Mouse (Mus musculus) R1 (cell line): ENCODE results near the gene Ranbp10.
A peak's percentile ranks its signal among the peaks of the same experiment; 100 is the strongest.

Experiments used
- DNase-seq: peaks from one replicate; pipeline ENCODE4 v3.0.0-alpha.2; 2018; ENCODE audit warnings: low read depth, low spot score

The Ranbp10 gene

GRCm38 (mm10) chr8:105789626-105790025 is 37.5 kb downstream of the Ranbp10 start:
- DNase-seq = no peak

DNA sequence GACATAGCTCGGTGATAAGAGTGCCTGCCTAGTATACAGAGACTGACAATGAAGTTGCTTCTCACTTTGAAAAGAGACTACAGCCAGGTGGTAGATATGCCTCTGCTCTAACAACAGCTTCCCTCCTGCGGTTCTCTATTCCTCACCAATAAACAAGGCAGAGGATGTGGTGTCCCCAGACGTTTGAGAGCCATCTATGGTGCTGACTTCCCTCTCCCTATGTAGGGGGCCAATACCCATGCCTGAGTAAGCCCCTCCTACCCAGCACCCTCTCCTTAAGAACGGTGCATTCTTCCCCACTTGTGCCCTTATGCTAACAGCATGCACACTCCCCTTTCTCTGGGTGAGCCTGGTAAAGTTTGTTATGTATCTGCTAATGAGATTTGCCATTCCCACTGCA is 38.2 kb downstream of the Ranbp10 start:
- no peak for DNase-seq

GRCm38 (mm10) chr8:105788241-105788640 is 38.9 kb downstream of the Ranbp10 start:
- DNase-seq = peak; percentile 75

DNA sequence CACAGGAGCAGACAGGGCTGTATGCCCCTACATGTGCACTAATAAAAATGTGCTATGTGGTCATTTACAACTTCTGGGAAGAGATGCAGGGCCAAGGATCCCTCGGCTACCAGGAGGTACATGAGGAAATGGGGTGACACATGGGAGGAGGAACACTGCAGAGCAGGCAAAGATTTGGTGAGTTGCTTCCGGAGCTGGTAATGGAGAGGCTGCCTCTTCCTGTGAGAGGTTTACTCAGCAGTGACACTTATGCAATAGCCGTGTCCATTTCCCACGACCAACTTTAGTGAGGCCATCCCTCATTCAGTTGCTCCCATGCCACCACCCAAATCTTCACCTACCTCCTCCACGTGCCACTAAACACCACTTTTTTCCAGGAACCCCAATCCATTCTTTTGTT is 46.9 kb downstream of the Ranbp10 start:
- DNase-seq = no peak

GRCm38 (mm10) chr8:105777833-105778232 is 49.3 kb downstream of the Ranbp10 start:
- DNase-seq = no peak

GRCm38 (mm10) chr8:105774498-105774897 is 52.7 kb downstream of the Ranbp10 start:
- no peak for DNase-seq

GRCm38 (mm10) chr8:105773441-105773861 is 53.7 kb downstream of the Ranbp10 start:
- DNase-seq = no peak

- DNase-seq = no peak
Measured at GRCm38 (mm10) chr8:105771398-105772175, 55.6 kb downstream of the Ranbp10 start.

- DNase-seq = peak; percentile 67
Measured at GRCm38 (mm10) chr8:105770609-105771008, 56.5 kb downstream of the Ranbp10 start.

- DNase-seq = no peak
Measured at GRCm38 (mm10) chr8:105768485-105769257, 58.5 kb downstream of the Ranbp10 start.

DNA sequence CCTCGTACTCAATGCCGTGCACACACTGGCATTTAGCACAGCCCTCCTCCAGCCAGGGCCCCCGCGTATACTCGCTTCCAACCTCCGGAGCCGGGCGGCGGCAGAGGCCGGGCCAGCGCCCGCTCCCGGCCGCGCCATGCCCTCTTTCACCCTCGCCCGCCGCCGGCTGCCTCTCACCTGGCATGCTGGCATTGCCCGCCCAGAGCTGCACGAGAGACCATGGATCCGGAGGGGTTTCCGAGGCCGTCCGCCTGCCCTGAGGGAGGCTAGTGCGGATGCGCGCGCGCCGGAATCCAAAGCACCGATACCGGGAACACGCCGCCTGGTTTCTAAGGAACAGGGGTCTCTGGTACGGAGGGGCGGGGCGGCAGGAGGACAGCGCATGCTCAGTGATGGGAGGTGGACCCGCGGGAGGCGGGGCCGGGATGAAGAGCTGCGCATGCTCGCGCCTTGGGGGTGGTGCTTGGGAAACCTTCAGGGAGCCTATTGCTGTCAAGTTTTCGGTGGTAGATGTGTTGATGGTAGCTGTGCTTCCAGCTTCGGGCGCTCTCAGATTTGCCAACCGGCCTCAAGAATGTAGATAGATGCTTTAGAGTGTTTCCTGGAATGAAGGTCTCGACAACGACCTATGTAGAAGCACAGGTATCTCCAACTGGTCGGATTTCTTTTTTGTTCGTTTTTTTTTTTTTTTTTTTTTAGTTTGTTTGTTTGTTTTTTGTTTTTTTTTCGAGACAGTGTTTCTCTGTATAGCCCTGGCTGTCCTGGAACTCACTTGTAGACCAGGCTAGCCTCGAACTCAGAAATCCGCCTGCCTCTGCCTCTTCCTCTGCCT is 68.7 kb downstream of the Ranbp10 start, which contains the start of gene Gfod2:
TSS of gene Gfod2 (minus strand) at position 388 of the 832 bp plus-strand sequence.
- DNase-seq = peak; percentile 95

DNA sequence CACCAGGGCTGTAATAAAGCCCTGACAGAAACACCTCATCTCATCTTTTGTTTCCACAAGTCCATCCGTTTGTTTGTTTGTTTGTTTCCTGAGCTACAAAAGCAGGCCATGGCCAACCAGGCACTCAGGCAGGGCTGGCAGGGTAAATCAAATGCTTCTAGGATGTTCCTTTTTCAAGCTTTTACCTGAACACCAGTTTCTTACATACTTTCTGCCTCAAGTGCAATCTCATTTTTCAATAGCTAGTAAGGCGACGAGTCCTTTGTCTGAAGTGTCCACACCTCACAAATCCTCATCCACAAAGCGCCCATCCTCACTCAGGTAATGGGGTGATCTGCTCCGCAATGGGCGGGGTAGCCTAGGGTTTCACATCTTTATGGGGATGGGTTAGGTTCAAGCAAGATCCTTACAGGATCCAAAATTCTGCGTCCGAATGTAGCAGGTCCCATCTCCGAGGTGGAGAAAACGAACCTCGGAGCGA is 69.3 kb downstream of the Ranbp10 start:
- peak; percentile 60 for DNase-seq

DNA sequence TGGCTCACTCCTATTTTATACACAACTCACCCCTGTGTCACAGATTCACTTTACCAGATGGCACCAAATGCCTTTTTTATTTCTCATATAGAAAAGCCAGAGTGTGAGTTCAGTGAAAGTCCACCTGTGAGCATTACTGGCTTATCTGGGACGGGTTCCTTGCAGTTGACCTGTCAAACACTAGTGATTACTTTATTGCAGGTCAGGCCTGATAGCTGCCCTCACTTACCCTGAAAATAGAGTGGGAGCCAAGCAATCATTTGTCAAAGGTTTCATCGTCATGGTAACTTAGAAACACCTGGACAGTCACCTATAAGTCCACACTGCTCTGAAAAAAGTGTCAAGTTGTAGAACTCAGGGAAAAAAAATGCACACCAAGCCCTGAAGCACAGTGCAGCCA is 72.5 kb downstream of the Ranbp10 start:
- no peak for DNase-seq

GRCm38 (mm10) chr8:105753916-105754315 is 73.2 kb downstream of the Ranbp10 start:
- DNase-seq = no peak

DNA sequence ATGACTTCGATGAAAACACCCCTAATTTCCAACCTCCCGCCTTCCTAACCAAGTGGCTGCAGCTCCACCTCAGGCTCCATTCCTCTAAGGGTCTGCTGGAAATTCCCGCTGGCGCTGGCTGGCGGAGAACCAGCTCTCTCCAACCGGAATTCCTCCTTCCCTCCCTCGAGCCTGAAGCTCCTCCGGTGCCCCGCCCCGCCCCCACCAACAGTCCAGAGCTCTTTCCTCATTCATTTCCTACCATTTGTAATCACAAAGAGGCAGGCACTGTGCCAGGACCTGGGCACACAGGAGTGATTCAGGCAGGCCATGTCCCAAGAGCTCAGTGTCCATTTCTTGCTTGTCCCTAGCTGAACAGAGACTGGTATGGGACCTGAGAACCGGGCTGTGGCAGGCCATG is 76.5 kb downstream of the Ranbp10 start:
- DNase-seq = peak; percentile 49

DNA sequence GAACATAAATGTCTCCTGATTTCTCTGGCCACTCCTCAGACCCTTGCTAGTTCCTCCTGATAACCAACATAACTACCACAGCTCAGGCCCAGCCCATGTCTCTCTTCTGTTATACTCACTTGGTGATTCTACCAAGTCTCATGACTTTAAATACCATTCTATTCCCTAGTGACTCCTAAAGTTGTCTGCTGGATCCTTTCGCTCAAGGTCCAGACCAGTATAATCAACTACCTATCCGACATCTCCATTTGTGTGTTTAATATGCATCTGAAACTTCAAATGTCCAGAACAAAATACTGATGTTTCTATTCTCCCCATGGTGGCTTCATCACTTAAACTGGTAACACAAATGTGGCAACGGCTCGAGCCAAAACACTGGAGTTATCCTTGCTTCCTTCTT is 83.8 kb downstream of the Ranbp10 start:
- DNase-seq = peak; percentile 20

DNA sequence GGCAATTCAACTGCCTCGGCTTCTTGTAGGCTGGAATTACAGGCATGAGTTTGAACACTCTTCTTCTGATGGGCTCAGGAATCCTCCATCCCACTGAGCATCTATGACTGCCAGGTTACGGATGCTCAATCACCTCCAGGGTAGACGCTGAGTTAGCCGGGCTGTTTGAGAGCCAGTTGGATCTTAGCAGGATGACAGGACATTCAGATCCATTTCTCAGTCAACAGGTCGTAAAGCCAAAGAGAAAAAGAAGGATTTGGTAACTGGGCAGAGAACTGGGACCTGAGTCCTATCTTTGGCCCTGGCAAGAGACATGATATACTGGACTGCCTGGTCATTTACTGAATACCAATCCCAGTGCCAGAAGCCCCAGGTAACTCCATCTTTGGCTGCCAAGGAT is 87.9 kb downstream of the Ranbp10 start:
- no peak for DNase-seq

- no peak for DNase-seq
Measured at GRCm38 (mm10) chr8:105732186-105732585, 95.0 kb downstream of the Ranbp10 start.

DNA sequence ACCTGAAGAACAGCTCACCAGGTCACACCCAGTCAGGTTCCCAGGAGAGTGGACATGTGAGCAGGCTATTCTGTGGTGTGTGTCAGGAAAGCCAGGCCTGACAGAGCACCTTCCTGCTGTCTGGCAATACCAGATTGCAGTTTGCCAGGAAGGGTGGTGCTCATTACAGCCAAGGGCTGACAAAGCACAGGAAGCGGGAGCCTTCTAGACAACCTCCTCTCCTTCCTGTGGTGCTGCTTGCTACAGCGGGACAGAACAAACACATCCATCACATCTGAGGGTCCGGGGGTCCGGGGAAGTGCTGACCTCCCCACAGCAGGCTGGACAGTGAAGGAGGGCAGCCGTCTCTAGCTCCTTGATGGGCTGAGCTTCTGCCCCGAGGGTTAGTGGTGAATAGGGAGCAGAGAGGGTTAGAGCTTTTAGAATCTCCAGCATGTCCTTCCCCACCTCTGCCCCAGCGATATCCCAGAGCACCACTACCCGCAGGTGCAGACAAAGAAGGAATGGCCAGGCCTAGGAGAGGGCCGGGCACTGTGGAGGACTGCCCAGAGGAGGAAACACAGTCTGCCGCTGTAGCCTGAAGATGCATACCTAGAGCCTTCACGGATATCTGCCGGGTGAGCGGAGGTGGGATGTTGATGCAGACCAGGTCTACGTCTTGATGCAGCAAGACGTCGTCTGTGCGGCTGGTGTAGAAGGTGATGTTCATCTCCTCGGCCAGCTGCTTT is 99.6 kb downstream of the Ranbp10 start:
- DNase-seq = no peak

DNA sequence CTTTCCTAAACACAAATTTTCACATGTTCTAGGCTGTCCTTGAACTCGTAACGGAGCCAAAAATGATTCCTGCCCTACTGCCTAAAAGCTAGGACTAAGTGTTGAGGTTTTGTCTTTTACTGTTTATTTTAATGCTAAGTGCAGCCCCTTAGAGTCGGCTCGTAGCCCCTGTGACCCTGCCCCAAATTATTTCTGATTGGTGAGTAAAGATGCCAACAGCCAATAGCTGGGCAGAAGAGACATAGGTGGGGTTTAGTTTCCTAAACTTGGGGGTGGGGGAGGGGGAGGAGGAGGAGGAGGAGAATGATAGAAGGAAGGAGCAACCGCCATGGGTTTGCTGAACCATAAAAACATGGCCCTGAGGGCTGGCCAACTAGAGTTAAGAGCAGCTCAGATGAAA is 101.4 kb downstream of the Ranbp10 start:
- peak; percentile 60 for DNase-seq

DNA sequence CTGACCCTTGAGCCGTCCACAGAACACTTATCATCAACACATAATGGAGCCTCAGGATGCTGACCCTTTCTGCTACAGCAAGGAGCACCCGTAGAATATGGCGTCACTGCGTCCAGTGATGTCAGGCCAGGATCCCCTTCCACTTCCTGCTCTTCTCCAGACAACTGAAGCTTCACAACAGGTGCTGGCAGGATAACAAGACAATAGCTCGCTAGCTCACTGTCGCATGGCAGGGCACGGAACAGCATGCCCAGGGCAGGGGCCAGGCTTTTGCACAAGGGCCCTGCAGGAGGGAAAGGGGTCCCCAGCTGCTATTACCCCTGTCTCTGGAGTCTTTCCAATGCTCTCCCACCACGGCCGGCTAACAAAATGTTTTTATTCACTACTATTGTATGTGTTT is 104.3 kb downstream of the Ranbp10 start:
- DNase-seq = no peak
